Mouse (Mus musculus): ENCODE measurements around the gene Gm21887. TPM values are rescaled to one million over a fixed set of nuclear protein-coding genes. Genes with fewer than 3 reads are reported as not detected.
A peak's percentile ranks its signal among the peaks of the same experiment; 100 is the strongest.
"Not testable (repeated sequence)": the region's sequence is repeated elsewhere in the genome, so short reads cannot be mapped to it uniquely, and the experiment has no call there.

The Gm21887 gene
- total RNA-seq, 4 experiments from 2014 or later, result 64.2 to 131 (median 96.7) TPM

- DNase-seq (ENCODE audit: low spot score in 2 of 2), result not testable (repeated sequence)
Observed at GRCm38 (mm10) chrX:169997456-169997853, 12.0 kb upstream of the Gm21887 start.

DNA sequence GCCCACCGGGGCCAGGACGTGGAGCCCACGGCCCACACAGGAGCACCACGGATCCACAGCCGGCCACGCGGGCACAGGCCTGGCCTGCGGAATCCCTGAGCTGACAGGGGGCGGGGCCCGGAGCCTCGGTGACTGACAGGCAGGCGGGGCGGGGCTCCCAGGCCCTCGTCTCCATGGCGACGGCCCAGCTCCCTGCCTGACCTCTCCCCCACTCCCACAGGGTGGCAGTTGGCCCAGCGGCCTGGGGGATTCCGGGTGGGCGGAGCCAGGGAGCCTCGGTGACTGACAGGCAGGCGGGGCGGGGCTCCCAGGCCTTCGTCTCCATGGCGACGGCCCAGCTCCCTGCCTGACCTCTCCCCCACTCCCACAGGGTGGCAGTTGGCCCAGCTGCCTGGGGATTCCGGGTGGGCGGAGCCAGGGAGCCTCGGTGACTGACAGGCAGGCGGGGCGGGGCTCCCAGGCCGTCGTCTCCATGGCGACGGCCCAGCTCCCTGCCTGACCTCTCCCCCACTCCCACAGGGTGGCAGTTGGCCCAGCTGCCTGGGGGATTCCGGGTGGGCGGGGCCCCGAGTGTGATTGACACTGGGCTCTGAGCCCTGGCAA, 11.5 kb upstream of the Gm21887 start:
- peak; percentile 98 to 100 for DNase-seq (ENCODE audit: low spot score in 2 of 2)

DNA sequence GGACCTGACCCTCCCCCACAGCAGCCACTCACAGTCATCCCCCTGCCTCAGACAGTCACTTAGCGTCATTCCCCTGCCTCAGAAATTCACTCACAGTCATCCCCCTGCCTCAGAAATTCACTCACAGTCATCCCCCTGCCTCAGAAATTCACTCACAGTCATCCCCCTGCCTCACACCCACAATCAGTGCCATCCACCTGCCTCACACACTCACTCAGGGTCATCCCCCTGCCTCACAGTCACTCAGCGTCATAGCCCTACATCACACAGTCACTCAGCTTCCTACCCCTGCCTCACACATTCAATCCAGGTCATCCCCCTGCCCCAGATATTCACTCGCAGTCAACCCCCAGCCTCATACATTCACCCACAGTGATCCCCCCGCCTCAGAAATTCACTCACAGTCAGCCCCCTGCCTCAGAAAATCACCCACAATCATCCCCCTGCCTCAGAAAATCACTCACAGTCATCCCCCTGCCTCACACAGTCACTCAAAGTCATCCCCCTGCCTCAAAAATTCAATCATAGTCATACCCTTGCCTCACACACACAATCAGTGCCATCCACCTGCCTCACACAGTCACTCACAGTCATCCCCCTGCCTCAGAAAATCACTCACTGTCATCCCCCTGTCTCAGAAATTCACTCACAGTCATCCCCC, 10.8 kb upstream of the Gm21887 start:
- not testable (repeated sequence) for DNase-seq (ENCODE audit: low spot score in 2 of 2)

- not testable (repeated sequence) for DNase-seq (ENCODE audit: low spot score in 2 of 2)
Observed at GRCm38 (mm10) chrX:169999226-169999883, 10.1 kb upstream of the Gm21887 start.

DNA sequence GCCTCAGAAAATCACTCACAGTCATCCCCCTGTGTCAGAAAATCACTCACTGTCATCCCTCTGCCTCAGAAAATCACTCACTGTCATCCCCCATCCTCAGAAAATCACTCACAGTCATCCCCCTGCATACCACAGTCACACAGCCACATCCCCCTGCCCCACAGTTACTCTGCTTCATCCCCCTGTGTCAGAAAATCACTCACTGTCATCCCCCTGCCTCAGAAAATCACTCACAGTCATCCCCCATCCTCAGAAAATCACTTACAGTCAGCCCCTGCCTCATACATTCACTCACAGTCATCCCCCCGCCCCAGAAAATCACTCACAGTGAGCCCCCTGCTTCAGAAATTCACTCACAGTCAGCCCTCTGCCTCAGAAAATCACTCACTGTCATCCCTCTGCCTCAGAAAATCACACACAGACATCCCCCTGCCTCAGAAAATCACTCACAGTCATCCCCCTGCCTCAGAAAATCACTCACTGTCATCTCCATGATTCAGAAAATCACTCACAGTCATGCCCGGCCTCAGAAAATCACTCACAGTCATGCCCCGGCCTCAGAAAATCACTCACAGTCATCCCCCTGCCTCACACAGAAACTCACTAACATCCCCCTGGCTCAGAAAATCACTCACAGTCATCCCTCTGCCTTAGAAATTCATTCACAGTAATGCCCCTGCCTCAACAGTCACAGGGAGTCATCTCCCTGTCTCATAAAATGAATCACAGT, 9.4 kb upstream of the Gm21887 start:
- not testable (repeated sequence) for DNase-seq (ENCODE audit: low spot score in 2 of 2)

DNA sequence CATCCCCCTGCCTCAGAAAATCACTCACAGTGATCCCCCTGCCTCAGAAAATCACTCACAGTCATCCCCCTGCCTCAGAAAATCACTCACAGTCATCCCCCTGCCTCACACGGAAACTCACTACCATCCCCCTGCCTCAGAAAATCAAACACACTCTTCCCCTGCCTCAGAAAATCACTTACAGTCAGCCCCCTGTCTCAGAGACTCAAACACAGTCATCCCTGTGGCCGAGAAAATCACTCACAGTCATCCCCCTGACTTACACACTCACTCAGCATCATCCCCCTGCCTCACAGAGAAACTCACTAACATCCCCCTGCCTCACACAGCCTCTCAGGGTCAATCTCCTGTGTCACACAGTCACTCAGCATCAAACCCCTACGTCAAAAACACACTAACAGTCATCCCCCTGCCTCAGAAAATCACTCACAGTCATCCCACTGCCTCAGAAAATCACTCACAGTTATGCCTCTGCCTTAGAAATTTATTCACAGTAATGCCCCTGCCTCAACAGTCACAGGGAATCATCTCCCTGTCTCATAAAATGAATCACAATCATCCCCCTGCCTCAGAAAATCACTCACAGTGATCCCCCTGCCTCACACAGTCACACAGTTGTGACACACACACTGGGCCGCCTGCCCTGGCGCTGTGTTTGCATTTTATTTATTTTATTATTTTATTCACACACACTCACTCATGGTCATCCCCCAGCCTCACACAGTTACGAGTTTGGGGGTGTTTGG, 8.6 kb upstream of the Gm21887 start:
- not testable (repeated sequence) for DNase-seq (ENCODE audit: low spot score in 2 of 2)

- not testable (repeated sequence) for DNase-seq (ENCODE audit: low spot score in 2 of 2)
Observed at GRCm38 (mm10) chrX:170001388-170001695, 8.1 kb upstream of the Gm21887 start.

- DNase-seq (ENCODE audit: low spot score in 2 of 2), result not testable (repeated sequence)
Observed at GRCm38 (mm10) chrX:170002510-170003197, 6.8 kb upstream of the Gm21887 start.

DNA sequence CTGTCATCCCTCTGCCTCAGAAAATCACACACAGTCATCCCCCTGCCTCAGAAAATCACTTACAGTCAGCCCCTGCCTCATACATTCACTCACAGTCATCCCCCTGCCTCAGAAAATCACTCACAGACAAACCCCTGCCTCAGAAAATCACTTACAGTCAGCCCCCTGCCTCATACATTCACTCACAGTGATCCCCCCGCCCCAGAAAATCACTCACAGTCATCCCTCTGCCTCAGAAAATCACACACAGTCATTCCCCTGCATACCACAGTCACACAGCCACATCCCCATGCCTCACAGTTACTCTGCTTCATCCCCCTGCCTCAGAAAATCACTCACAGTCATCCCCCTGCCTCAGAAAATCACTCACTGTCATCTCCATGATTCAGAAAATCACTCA, 5.9 kb upstream of the Gm21887 start:
- not testable (repeated sequence) for DNase-seq (ENCODE audit: low spot score in 2 of 2)

DNA sequence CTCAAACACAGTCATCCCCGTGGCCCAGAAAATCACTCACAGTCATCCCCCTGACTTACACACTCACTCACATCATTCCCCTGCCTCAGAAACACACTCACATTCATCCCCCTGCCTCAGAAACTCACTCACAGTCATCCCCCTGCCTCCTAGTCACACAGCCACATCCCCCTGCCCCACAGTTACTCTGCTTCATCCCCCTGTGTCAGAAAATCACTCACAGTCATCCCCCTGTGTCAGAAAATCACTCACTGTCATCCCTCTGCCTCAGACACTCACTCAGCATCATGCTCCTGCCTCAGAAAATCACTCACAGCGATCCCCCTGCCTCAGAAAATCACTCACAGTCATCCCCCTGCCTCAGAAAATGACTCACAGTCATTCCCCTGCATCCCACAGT, 5.2 kb upstream of the Gm21887 start:
- DNase-seq (ENCODE audit: low spot score in 2 of 2), result not testable (repeated sequence)

DNA sequence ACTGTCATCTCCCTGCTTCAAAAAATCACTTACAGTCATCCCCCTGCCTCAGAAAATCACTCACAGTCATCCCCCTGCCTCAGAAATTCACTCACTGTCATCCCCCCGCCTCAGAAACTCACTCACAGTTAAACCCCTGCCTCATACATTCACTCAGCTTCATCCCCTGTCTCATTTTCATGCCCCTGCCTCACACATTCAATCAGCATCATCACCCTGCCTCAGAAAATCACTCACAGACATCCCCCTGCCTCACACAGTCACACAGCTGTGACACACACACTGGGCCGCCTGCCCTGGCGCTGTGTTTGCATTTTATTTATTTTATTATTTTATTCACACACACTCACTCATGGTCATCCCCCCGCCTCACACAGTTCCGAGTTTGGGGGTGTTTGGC, 4.7 kb upstream of the Gm21887 start:
- not testable (repeated sequence) for DNase-seq (ENCODE audit: low spot score in 2 of 2)

- DNase-seq (ENCODE audit: low spot score in 2 of 2), result not testable (repeated sequence)
Observed at GRCm38 (mm10) chrX:170005194-170005593, 4.3 kb upstream of the Gm21887 start.

DNA sequence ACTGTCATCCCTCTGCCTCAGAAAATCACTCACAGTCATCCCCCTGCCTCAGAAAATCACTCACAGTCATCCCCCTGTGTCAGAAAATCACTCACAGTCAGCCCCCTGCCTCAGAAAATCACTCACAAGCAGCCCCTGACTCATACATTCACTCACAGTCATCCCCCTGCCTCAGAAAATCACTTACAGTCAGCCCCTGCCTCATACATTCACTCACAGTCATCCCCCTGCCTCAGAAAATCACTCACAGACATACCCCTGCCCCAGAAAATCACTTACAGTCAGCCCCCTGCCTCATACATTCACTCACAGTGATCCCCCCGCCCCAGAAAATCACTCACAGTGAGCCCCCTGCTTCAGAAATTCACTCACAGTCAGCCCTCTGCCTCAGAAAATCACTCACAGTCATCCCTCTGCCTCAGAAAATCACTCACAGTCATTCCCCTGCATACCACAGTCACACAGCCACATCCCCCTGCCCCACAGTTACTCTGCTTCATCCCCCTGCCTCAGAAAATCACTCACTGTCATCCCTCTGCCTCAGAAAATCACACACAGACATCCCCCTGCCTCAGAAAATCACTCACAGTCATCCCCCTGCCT, 3.7 kb upstream of the Gm21887 start:
- not testable (repeated sequence) for DNase-seq (ENCODE audit: low spot score in 2 of 2)

GRCm38 (mm10) chrX:170006694-170007247, 2.7 kb upstream of the Gm21887 start:
- not testable (repeated sequence) for DNase-seq (ENCODE audit: low spot score in 2 of 2)

DNA sequence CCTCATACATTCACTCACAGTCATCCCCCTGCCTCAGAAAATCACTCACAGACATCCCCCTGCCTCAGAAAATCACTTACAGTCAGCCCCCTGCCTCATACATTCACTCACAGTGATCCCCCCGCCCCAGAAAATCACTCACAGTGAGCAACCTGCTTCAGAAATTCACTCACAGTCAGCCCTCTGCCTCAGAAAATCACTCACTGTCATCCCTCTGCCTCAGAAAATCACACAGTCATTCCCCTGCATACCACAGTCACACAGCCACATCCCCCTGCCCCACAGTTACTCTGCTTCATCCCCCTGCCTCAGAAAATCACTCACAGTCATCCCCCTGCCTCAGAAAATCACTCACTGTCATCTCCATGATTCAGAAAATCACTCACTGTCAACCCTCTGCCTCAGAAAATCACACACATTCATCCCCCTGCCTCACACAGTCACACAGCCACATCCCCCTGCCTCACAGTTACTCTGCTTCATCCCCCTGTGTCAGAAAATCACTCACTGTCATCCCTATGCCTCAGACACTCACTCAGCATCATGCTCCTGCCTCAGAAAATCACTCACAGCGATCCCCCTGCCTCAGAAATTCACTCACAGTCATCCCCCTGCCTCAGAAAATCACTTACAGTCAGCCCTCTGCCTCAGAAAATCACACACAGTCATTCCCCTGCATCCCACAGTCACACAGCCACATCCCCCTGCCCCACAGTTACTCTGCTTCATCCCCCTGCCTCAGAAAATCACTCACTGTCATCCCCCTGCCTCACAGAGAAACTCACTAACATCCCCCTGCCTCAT, 1.9 kb upstream of the Gm21887 start:
- DNase-seq (ENCODE audit: low spot score in 2 of 2), result not testable (repeated sequence)

- DNase-seq (ENCODE audit: low spot score in 2 of 2), result not testable (repeated sequence)
Observed at GRCm38 (mm10) chrX:170008179-170008467, 1.3 kb upstream of the Gm21887 start.

DNA sequence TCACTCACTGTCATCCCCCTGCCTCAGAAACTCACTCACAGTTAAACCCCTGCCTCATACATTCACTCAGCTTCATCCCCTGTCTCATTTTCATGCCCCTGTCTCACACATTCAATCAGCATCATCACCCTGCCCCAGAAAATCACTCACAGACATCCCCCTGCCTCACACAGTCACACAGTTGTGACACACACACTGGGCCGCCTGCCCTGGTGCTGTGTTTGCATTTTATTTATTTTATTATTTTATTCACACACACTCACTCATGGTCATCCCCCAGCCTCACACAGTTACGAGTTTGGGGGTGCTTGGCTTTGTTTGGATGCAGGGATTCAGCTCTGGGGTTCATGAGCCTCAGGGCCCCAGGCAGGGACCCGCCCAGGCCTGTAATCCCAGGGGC, 875 bp upstream of the Gm21887 start:
- DNase-seq (ENCODE audit: low spot score in 2 of 2), result not testable (repeated sequence)

DNA sequence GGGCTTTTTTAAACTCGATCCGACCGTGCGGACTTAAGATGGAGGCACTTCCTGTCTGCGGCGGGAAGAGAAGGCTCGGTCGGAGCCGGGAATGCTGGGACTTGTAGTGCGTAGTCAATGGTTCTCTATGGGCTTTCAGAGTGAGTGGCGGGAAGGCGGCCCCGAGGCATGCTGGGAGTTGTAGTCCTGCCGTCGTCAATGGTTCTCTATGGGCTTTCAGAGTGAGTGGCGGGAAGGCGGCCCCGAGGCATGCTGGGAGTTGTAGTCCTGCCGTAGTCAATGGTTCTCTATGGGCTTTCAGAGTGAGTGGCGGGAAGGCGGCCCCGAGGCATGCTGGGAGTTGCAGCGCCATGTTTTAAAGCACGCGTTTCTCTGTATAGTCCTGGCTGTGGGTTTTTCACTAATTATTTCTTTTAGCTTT, 352 bp downstream of the Gm21887 start:
- DNase-seq (ENCODE audit: low spot score in 2 of 2), result peak; percentile 100
